Mouse (Mus musculus) gastrocnemius, postnatal 25 days (tissue): ENCODE data around the gene Cfap74. TPM values are rescaled to one million over a fixed set of nuclear protein-coding genes. Genes with fewer than 3 reads are reported as not detected.

Experiments used
- DNase-seq: peaks from one replicate; pipeline ENCODE4 v3.0.0; 2022
- total RNA-seq, 2 experiments: library from RNA; stranded (reverse); gene quantifications; 1 replicate in 1 of 2; 2 replicates in 1 of 2; pipeline ENCODE4 v1.2.3; 2021

Cfap74 gene
- total RNA-seq, 2 experiments from 2014 or later, result 0.77 to 0.94 TPM

DNA sequence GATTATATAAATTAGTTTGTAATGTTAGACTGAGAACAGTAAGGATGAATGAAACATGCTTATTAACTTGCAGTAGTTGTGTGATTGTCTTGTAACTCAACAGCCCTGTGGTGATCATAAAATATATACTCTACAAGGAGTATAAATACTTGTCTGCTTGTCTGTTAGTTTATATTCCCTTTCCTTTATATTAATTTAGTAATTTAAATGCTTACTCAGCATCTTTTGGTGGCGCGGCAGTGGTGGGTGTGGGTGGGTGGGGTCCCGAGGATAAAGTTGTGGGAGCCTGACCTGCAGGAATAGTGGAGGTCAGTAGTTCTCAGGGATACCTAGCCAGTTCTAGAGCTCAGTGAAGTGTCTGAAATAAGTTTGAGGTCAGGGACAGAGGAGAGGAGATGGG, 89.0 kb downstream of the Cfap74 start:
- DNase-seq, result peak; percentile 1

- no peak for DNase-seq
Observed at GRCm38 (mm10) chr4:155501126-155501525, 92.1 kb downstream of the Cfap74 start.

DNA sequence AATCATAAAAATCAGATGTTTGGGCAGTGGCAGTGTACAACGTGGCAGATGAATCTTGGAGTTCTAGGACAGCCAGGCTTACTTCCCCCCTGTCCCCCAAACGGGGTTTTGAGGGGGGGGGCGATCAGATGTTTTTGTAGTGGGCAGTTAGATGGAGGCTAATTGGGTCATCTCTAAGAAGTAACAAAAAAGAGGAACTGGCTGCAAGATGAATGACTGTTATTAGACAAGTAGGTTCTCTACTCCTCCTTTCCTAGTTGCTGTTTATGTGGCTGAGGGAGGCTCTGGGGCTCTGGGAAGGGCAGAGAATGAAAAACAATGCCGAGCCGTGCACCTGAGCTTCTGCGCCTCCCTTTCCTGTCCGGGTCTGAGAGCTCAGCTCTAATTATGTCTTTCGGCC, 96.1 kb downstream of the Cfap74 start:
- no peak for DNase-seq

- no peak for DNase-seq
Observed at GRCm38 (mm10) chr4:155505671-155506295, 96.8 kb downstream of the Cfap74 start.

- no peak for DNase-seq
Observed at GRCm38 (mm10) chr4:155508614-155509013, 99.6 kb downstream of the Cfap74 start.

- no peak for DNase-seq
Observed at GRCm38 (mm10) chr4:155510981-155511380, 102.0 kb downstream of the Cfap74 start.

- no peak for DNase-seq
Observed at GRCm38 (mm10) chr4:155514810-155515209, 105.8 kb downstream of the Cfap74 start.

Other genes with a start within 250 kb of the Cfap74 start
- gene Ski, start 186.6 kb upstream of the Cfap74 start, total RNA-seq, result 10 to 100 TPM; 31.3 to 34.7 TPM
- 1 to 10 TPM; 5.3 to 8.2 TPM for gene Faap20, start 159.4 kb upstream of the Cfap74 start, total RNA-seq
- 1 to 10 TPM; 1.5 to 3.8 TPM for gene Prkcz, start 47.8 kb upstream of the Cfap74 start, total RNA-seq
- gene Gabrd, start 11.1 kb upstream of the Cfap74 start, total RNA-seq, result 1 to 10 TPM in 1 of 2 experiments, under 1 TPM in 1; 0.56 to 1.3 TPM
- gene Tmem52, start 59.9 kb downstream of the Cfap74 start, total RNA-seq, result 100 to 1,000 TPM; 262 to 263 TPM
- 10 to 100 TPM; 59.1 to 72.0 TPM for gene Gnb1, start 82.2 kb downstream of the Cfap74 start, total RNA-seq
- gene Nadk, start 153.2 kb downstream of the Cfap74 start, total RNA-seq, result 10 to 100 TPM; 17.3 to 19.2 TPM
- 1 to 10 TPM; 3.7 TPM for gene Slc35e2, start 192.2 kb downstream of the Cfap74 start, total RNA-seq
- 10 to 100 TPM; 25.9 to 26.1 TPM for gene Cdk11b, start 215.7 kb downstream of the Cfap74 start, total RNA-seq
- gene Gm10563, start 236.2 kb downstream of the Cfap74 start, total RNA-seq, result not detected
- 1 to 10 TPM; 3.0 to 5.0 TPM for gene Mmp23, start 244.2 kb downstream of the Cfap74 start, total RNA-seq